Mouse (Mus musculus) natural killer cell, adult 2 months (primary cell): ENCODE results near the gene Itga8.

Experiments used
- DNase-seq, 2 experiments: peaks; one replicate each; pipeline ENCODE4 v3.0.0; 2022; ENCODE audit warnings: low spot score in 2 of 2

The Itga8 gene

GRCm38 (mm10) chr2:12085492-12085891, 216.2 kb downstream of the Itga8 start:
- no peak for DNase-seq

GRCm38 (mm10) chr2:12084341-12084740, 217.4 kb downstream of the Itga8 start:
- no peak for DNase-seq

- DNase-seq = no peak
These were observed 224.3 kb downstream of the Itga8 start for GRCm38 (mm10) chr2:12077266-12077891.

- DNase-seq = no peak
These were observed 235.9 kb downstream of the Itga8 start for GRCm38 (mm10) chr2:12065669-12066399.

GRCm38 (mm10) chr2:12060034-12060723, 241.5 kb downstream of the Itga8 start:
- DNase-seq = no peak
